Mouse (Mus musculus): ENCODE data around the gene Gdf11. TPM values are rescaled to one million over a fixed set of nuclear protein-coding genes. Genes with fewer than 3 reads are reported as not detected.

The Gdf11 gene
- polyA plus RNA-seq, 1 experiment, result 17.4 TPM

- TF ChIP-seq CTCF (IDR thresholded peaks at IDR 0.05; ENCODE audit: borderline replicate concordance, extremely low read depth, insufficient read depth, insufficient read length) (no peak), POLR2A (IDR thresholded peaks at IDR 0.05; ENCODE audit: borderline replicate concordance, extremely low read depth, insufficient read depth, insufficient read length, poor library complexity, severe bottlenecking) (no peak)
- DNase-seq (ENCODE audit: low read depth), result no peak
These were observed 1.7 kb downstream of the Gdf11 start for GRCm38 (mm10) chr10:128889846-128890245.

- DNase-seq (ENCODE audit: low read depth), result peak; percentile 88
- no peak for TF ChIP-seq POLR2A (IDR thresholded peaks at IDR 0.05; ENCODE audit: borderline replicate concordance, extremely low read depth, insufficient read depth, insufficient read length, poor library complexity, severe bottlenecking)
These were observed 2.3 kb downstream of the Gdf11 start for GRCm38 (mm10) chr10:128888941-128889827.

GRCm38 (mm10) chr10:128882067-128882466, 9.5 kb downstream of the Gdf11 start:
- no peak for TF ChIP-seq POLR2A (IDR thresholded peaks at IDR 0.05; ENCODE audit: borderline replicate concordance, extremely low read depth, insufficient read depth, insufficient read length, poor library complexity, severe bottlenecking)
- no peak for TF ChIP-seq CTCF (IDR thresholded peaks at IDR 0.05; ENCODE audit: borderline replicate concordance, extremely low read depth, insufficient read depth, insufficient read length)
- DNase-seq (ENCODE audit: low read depth), result no peak

GRCm38 (mm10) chr10:128878811-128879210, 12.7 kb downstream of the Gdf11 start:
- DNase-seq (ENCODE audit: low read depth), result no peak
- no peak for TF ChIP-seq CTCF (IDR thresholded peaks at IDR 0.05; ENCODE audit: borderline replicate concordance, extremely low read depth, insufficient read depth, insufficient read length)
- no peak for TF ChIP-seq POLR2A (IDR thresholded peaks at IDR 0.05; ENCODE audit: borderline replicate concordance, extremely low read depth, insufficient read depth, insufficient read length, poor library complexity, severe bottlenecking)

GRCm38 (mm10) chr10:128878291-128878690, 13.2 kb downstream of the Gdf11 start:
- DNase-seq (ENCODE audit: low read depth), result no peak
- no peak for TF ChIP-seq POLR2A (IDR thresholded peaks at IDR 0.05; ENCODE audit: borderline replicate concordance, extremely low read depth, insufficient read depth, insufficient read length, poor library complexity, severe bottlenecking)
- no peak for TF ChIP-seq CTCF (IDR thresholded peaks at IDR 0.05; ENCODE audit: borderline replicate concordance, extremely low read depth, insufficient read depth, insufficient read length)

- no peak for DNase-seq (ENCODE audit: low read depth)
- TF ChIP-seq CTCF (IDR thresholded peaks at IDR 0.05; ENCODE audit: borderline replicate concordance, extremely low read depth, insufficient read depth, insufficient read length), result no peak
- TF ChIP-seq POLR2A (IDR thresholded peaks at IDR 0.05; ENCODE audit: borderline replicate concordance, extremely low read depth, insufficient read depth, insufficient read length, poor library complexity, severe bottlenecking), result no peak
These were observed 21.2 kb downstream of the Gdf11 start for GRCm38 (mm10) chr10:128870341-128870740.

GRCm38 (mm10) chr10:128866518-128866917, 25.0 kb downstream of the Gdf11 start:
- no peak for TF ChIP-seq CTCF (IDR thresholded peaks at IDR 0.05; ENCODE audit: borderline replicate concordance, extremely low read depth, insufficient read depth, insufficient read length)
- no peak for TF ChIP-seq POLR2A (IDR thresholded peaks at IDR 0.05; ENCODE audit: borderline replicate concordance, extremely low read depth, insufficient read depth, insufficient read length, poor library complexity, severe bottlenecking)
- DNase-seq (ENCODE audit: low read depth), result no peak

- no peak for DNase-seq (ENCODE audit: low read depth)
- TF ChIP-seq CTCF (IDR thresholded peaks at IDR 0.05; ENCODE audit: borderline replicate concordance, extremely low read depth, insufficient read depth, insufficient read length), result no peak
- TF ChIP-seq POLR2A (IDR thresholded peaks at IDR 0.05; ENCODE audit: borderline replicate concordance, extremely low read depth, insufficient read depth, insufficient read length, poor library complexity, severe bottlenecking), result no peak
These were observed 25.5 kb downstream of the Gdf11 start for GRCm38 (mm10) chr10:128866042-128866441.

GRCm38 (mm10) chr10:128861176-128861575, 30.3 kb downstream of the Gdf11 start:
- DNase-seq (ENCODE audit: low read depth), result no peak

GRCm38 (mm10) chr10:128850339-128850738, 41.2 kb downstream of the Gdf11 start:
- DNase-seq (ENCODE audit: low read depth), result no peak
- no peak for TF ChIP-seq POLR2A (IDR thresholded peaks at IDR 0.05; ENCODE audit: borderline replicate concordance, extremely low read depth, insufficient read depth, insufficient read length, poor library complexity, severe bottlenecking)
- TF ChIP-seq CTCF (IDR thresholded peaks at IDR 0.05; ENCODE audit: borderline replicate concordance, extremely low read depth, insufficient read depth, insufficient read length), result no peak

More at GRCm38 (mm10) chr10:128861176-128861575, 30.3 kb downstream of the Gdf11 start:
- no peak for TF ChIP-seq CTCF (IDR thresholded peaks at IDR 0.05; ENCODE audit: borderline replicate concordance, extremely low read depth, insufficient read depth, insufficient read length)
- no peak for TF ChIP-seq POLR2A (IDR thresholded peaks at IDR 0.05; ENCODE audit: borderline replicate concordance, extremely low read depth, insufficient read depth, insufficient read length, poor library complexity, severe bottlenecking)

- no peak for TF ChIP-seq POLR2A (IDR thresholded peaks at IDR 0.05; ENCODE audit: borderline replicate concordance, extremely low read depth, insufficient read depth, insufficient read length, poor library complexity, severe bottlenecking)
- TF ChIP-seq CTCF (IDR thresholded peaks at IDR 0.05; ENCODE audit: borderline replicate concordance, extremely low read depth, insufficient read depth, insufficient read length), result no peak
- no peak for DNase-seq (ENCODE audit: low read depth)
These were observed 43.1 kb downstream of the Gdf11 start for GRCm38 (mm10) chr10:128848426-128848825.

GRCm38 (mm10) chr10:128846664-128847063, 44.9 kb downstream of the Gdf11 start:
- DNase-seq (ENCODE audit: low read depth), result no peak
- TF ChIP-seq POLR2A (IDR thresholded peaks at IDR 0.05; ENCODE audit: borderline replicate concordance, extremely low read depth, insufficient read depth, insufficient read length, poor library complexity, severe bottlenecking) (no peak), CTCF (IDR thresholded peaks at IDR 0.05; ENCODE audit: borderline replicate concordance, extremely low read depth, insufficient read depth, insufficient read length) (no peak)

Measured in brain, embryonic 14.5 days (tissue).